Mouse (Mus musculus) c-Kit-positive CD71-positive TER-119-negative erythroid progenitor cells, embryonic 14.5 days (primary cell): Measurements from ENCODE around the gene Mtcl1.

Experiments
- DNase-seq: peaks from one replicate; pipeline ENCODE4 v3.0.0-alpha.2; 2013; ENCODE audit warnings: low read depth

The Mtcl1 gene

GRCm38 (mm10) chr17:66449460-66450341 lies at the start of gene Mtcl1:
TSS of gene Mtcl1 (minus strand) at chr17:66449750.
- no peak for DNase-seq

- no peak for DNase-seq
Observed at GRCm38 (mm10) chr17:66498598-66498997, 49.0 kb upstream of the Mtcl1 start.

GRCm38 (mm10) chr17:66496589-66496988 lies 47.0 kb upstream of the Mtcl1 start:
- DNase-seq, result no peak

- DNase-seq, result peak; percentile 48
Observed at GRCm38 (mm10) chr17:66490022-66490601, 40.6 kb upstream of the Mtcl1 start.

GRCm38 (mm10) chr17:66486576-66486975 lies 37.0 kb upstream of the Mtcl1 start:
- no peak for DNase-seq

- DNase-seq, result peak; percentile 46
Observed at GRCm38 (mm10) chr17:66485742-66486141, 36.2 kb upstream of the Mtcl1 start.

GRCm38 (mm10) chr17:66484965-66485364 lies 35.4 kb upstream of the Mtcl1 start:
- no peak for DNase-seq

GRCm38 (mm10) chr17:66483651-66484454 lies 34.3 kb upstream of the Mtcl1 start:
- DNase-seq, result no peak

GRCm38 (mm10) chr17:66481295-66481694 lies 31.7 kb upstream of the Mtcl1 start:
- DNase-seq, result no peak

GRCm38 (mm10) chr17:66480491-66481278 lies 31.1 kb upstream of the Mtcl1 start:
- no peak for DNase-seq

- peak; percentile 46 for DNase-seq
Observed at GRCm38 (mm10) chr17:66479813-66480490, 30.4 kb upstream of the Mtcl1 start.

- peak; percentile 29 for DNase-seq
Observed at GRCm38 (mm10) chr17:66479311-66479710, 29.8 kb upstream of the Mtcl1 start.

GRCm38 (mm10) chr17:66473205-66473604 lies 23.7 kb upstream of the Mtcl1 start:
- no peak for DNase-seq

GRCm38 (mm10) chr17:66471775-66472174 lies 22.2 kb upstream of the Mtcl1 start:
- no peak for DNase-seq

GRCm38 (mm10) chr17:66471252-66471651 lies 21.7 kb upstream of the Mtcl1 start:
- DNase-seq, result no peak

- DNase-seq, result no peak
Observed at GRCm38 (mm10) chr17:66470020-66470419, 20.5 kb upstream of the Mtcl1 start.

- no peak for DNase-seq
Observed at GRCm38 (mm10) chr17:66457278-66457677, 7.7 kb upstream of the Mtcl1 start.

- peak; percentile 63 for DNase-seq
Observed at GRCm38 (mm10) chr17:66451143-66451542, 1.6 kb upstream of the Mtcl1 start.

GRCm38 (mm10) chr17:66450526-66451070 lies 1.0 kb upstream of the Mtcl1 start:
- DNase-seq, result no peak

- no peak for DNase-seq
Observed at GRCm38 (mm10) chr17:66448421-66449405, 837 bp downstream of the Mtcl1 start.
